Mouse (Mus musculus) adrenal gland, postnatal 14 days (tissue): ENCODE measurements around the gene Spag8. TPM values are rescaled to one million over a fixed set of nuclear protein-coding genes. Genes with fewer than 3 reads are reported as not detected.

Experiments used
- DNase-seq: peaks from one replicate; pipeline ENCODE4 v3.0.0; 2021; ENCODE audit warnings: mixed read lengths
- total RNA-seq: library from RNA; stranded (reverse); gene quantifications from 2 replicates; pipeline ENCODE4 v1.2.3, GENCODE M21; 2021

Spag8 gene
- total RNA-seq, 1 experiment from 2014 or later = 0.93 TPM

DNA sequence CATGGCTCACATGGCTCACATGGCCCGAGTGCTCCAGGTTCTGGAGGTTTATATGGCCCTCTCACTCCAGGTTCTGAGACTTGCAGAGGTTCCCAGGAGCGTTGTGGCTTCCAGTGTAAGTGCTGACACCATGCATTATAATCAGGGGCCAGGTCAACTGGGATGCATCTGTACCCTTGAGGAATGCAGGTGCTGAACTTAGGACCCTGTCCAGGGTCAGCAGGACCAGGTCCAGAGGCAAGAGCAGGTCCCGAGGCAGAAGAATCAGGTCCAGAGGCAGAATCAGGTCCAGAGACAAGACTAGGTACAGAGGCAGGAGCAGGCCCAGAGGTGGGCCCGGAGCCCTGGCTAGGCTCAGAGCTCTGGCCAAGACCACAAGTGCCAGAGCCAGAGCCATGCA is 668 bp downstream of the Spag8 start:
- DNase-seq = no peak

GRCm38 (mm10) chr4:43649783-43650182 is 3.6 kb downstream of the Spag8 start:
- no peak for DNase-seq

DNA sequence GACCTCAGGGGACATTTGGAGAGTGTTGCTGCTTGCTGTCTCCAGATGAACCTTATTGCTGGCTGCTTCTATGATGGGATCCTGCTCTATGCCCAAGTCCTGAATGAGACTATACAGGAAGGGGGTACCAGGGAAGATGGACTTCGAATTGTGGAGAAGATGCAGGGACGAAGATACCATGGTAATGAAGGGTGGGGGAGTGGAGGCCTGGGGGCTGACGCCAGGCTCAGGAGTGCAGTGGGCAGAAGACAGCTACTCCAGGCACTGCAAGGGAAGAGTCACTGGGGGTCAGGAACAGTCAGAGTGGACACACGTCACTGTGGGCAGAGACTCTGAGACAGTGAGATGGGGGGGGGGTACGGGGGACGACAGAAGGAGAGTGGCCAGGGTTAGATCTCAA is 12.9 kb downstream of the Spag8 start:
- no peak for DNase-seq

DNA sequence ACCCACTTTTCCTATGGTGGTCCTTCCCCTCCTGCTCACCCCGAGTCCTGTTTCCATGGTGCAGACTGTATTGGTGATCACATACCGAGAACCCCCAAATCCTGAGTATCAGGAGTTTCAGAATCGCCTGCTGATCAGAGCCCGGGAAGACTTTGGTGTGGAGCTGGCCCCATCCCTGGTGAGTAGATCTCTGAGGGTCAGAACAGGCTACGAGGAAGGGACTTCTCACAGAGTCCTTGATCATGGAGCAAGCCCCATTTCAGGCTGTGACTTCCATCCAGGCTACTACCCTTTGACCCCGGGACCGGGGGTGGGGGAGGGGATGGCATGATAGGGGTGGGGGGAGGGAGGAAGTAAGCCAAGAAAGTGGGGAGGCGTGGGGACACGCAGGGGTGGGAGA is 13.3 kb downstream of the Spag8 start:
- no peak for DNase-seq

- DNase-seq = no peak
Measured at GRCm38 (mm10) chr4:43636751-43637150, 16.6 kb downstream of the Spag8 start.

DNA sequence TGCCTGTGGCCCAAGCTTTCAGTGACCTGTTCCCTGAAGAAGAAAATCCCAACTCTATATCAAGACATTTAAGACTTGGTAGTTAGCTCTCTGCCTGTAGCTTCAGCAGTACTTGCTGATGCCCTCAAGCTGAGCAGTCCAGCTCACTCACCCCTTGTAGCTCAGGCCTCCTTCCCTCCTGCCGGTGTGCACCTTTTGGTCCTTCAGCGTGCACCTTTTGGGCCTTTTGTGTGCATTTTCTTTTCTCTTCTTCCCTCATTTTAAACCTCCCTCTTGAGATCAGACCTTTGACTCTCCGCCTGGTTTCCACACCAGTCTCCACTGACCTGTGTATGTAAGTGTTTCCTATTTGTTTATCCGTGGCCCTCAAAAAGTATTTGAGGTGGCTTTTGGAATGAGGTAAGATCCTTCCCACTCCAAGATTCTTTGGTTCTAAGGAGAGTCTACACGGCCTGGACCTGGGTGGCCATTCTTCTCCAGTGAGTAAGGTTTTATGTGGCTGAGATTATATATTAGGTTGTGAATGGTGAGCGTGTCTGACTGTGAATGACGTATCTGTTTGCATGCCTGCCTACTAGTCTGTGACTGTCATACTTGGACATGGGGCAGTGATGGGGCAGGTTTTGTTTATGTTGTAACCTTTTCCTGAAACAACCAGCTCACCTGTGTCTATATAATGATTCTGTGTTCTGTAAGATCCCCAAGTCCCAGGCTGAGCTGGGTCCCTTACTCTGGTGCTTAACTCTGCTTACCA is 18.6 kb downstream of the Spag8 start:
- no peak for DNase-seq

- no peak for DNase-seq
Measured at GRCm38 (mm10) chr4:43633736-43634135, 19.7 kb downstream of the Spag8 start.

GRCm38 (mm10) chr4:43633296-43633695 is 20.1 kb downstream of the Spag8 start:
- no peak for DNase-seq

DNA sequence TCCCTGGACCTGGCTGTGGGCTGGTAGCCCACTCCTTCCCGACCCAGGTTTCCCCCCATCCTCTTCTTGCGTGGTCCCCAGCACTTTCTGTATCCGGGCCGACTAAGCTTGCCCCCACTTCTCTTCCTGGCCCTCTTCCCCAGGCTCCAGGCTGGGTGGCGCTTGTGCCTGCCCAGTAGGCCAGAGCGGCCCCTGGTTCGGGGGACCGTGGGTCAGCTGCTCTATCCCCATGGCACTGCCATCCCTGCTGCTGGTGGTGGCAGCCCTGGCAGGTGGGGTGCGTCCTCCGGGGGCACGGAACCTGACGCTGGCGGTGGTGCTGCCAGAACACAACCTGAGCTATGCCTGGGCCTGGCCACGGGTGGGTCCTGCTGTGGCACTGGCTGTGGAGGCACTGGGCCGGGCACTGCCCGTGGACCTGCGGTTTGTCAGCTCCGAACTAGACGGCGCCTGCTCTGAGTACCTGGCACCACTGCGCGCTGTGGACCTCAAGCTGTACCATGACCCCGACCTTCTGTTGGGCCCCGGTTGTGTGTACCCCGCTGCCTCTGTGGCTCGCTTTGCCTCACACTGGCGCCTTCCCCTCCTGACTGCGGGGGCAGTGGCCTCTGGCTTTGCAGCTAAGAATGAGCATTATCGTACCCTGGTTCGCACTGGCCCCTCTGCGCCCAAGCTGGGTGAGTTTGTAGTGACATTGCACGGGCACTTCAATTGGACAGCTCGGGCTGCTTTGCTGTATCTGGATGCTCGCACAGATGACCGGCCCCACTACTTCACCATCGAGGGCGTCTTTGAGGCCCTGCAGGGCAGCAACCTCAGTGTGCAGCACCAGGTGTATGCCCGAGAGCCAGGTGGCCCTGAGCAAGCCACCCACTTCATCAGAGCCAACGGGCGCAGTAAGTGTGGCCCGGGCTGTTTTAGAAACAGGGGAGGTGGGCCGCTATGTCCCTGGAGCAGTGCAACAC is 21.2 kb downstream of the Spag8 start:
- DNase-seq = peak; percentile 40

GRCm38 (mm10) chr4:43631046-43631955 is 22.1 kb downstream of the Spag8 start, which contains the start of gene Npr2:
Gene Npr2, plus strand, starts transcription at chr4:43631935.
- peak; percentile 76 for DNase-seq

GRCm38 (mm10) chr4:43630671-43631045 is 22.7 kb downstream of the Spag8 start:
- DNase-seq = no peak

GRCm38 (mm10) chr4:43630030-43630581 is 23.3 kb downstream of the Spag8 start:
- peak; percentile 87 for DNase-seq

GRCm38 (mm10) chr4:43629106-43629817 is 24.1 kb downstream of the Spag8 start:
- no peak for DNase-seq

DNA sequence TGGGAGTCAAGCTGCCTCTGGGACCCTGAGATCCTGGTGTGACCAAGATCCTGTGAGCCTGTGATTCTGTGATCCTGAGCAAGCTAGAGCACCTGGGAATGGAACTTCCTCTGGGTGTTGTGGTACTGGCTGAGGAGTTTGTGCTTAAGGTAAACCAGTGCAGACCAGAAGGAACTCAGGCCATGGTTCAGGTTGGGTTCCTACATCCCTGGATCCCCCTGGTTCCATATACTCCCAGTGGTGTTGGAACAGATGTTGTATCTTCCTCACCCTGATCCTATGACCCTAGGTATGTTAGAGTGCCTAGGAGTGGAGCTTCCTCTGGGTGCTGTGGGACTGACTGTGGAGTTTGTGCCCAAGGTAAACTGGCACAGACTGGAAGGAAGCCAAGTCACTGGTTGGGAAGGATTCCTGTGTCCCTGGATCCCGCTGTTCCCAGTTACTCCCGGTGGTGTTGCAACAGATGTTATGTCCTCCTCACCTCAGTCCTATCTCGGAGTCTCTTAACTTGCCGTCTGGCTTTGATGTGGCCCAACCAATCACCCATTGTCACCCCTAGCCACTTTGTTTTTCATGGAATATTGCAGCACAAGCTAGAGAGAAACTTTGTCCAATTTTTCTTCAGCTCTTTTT is 33.1 kb downstream of the Spag8 start:
- DNase-seq = peak; percentile 37

GRCm38 (mm10) chr4:43613060-43613730 is 40.2 kb downstream of the Spag8 start:
- DNase-seq = peak; percentile 29

- DNase-seq = no peak
Measured at GRCm38 (mm10) chr4:43612534-43612933, 40.9 kb downstream of the Spag8 start.

- no peak for DNase-seq
Measured at GRCm38 (mm10) chr4:43604751-43605685, 48.4 kb downstream of the Spag8 start.

GRCm38 (mm10) chr4:43604099-43604498 is 49.3 kb downstream of the Spag8 start:
- DNase-seq = no peak
